Mouse (Mus musculus): Measurements from ENCODE around the gene Pkd1.

GRCm38 (mm10) chr17:24638840-24639239 lies 89.2 kb downstream of the Pkd1 start:
- TF ChIP-seq CTCF (IDR thresholded peaks at IDR 0.05) (no peak), EP300 (IDR thresholded peaks at IDR 0.05) (peak; percentile 57; the same call in 1 of the 2 replicates)
